Mouse (Mus musculus): Measurements from ENCODE around the gene Pafah1b3.

Gene Pafah1b3

GRCm38 (mm10) chr7:25297454-25298325 lies at the start of gene Pafah1b3:
Gene Pafah1b3 (minus strand): TSS chr7:25297986.
- DNase-seq (ENCODE audit: low read depth, low spot score) = peak; percentile 99

- DNase-seq (ENCODE audit: low read depth, low spot score) = peak; percentile 60
These were observed 43.4 kb upstream of the Pafah1b3 start for GRCm38 (mm10) chr7:25341000-25341784.

GRCm38 (mm10) chr7:25339329-25339728 lies 41.5 kb upstream of the Pafah1b3 start:
- DNase-seq (ENCODE audit: low read depth, low spot score) = no peak

GRCm38 (mm10) chr7:25334472-25334871 lies 36.7 kb upstream of the Pafah1b3 start:
- no peak for DNase-seq (ENCODE audit: low read depth, low spot score)

- peak; percentile 86 for DNase-seq (ENCODE audit: low read depth, low spot score)
These were observed 36.0 kb upstream of the Pafah1b3 start for GRCm38 (mm10) chr7:25333596-25334307.

GRCm38 (mm10) chr7:25326233-25326632 lies 28.4 kb upstream of the Pafah1b3 start:
- no peak for DNase-seq (ENCODE audit: low read depth, low spot score)

GRCm38 (mm10) chr7:25325431-25325830 lies 27.6 kb upstream of the Pafah1b3 start:
- DNase-seq (ENCODE audit: low read depth, low spot score) = peak; percentile 68

GRCm38 (mm10) chr7:25323219-25323618 lies 25.4 kb upstream of the Pafah1b3 start:
- DNase-seq (ENCODE audit: low read depth, low spot score) = no peak

GRCm38 (mm10) chr7:25322058-25322484 lies 24.3 kb upstream of the Pafah1b3 start:
- DNase-seq (ENCODE audit: low read depth, low spot score) = peak; percentile 95

- DNase-seq (ENCODE audit: low read depth, low spot score) = no peak
These were observed 19.7 kb upstream of the Pafah1b3 start for GRCm38 (mm10) chr7:25317446-25317999.

GRCm38 (mm10) chr7:25316532-25317445 lies 19.0 kb upstream of the Pafah1b3 start, which contains the start of gene Megf8:
Gene Megf8 (plus strand): TSS chr7:25317164.
- peak; percentile 100 for DNase-seq (ENCODE audit: low read depth, low spot score)

- peak; percentile 72 for DNase-seq (ENCODE audit: low read depth, low spot score)
These were observed 17.7 kb upstream of the Pafah1b3 start for GRCm38 (mm10) chr7:25315306-25316041.

- peak; percentile 58 for DNase-seq (ENCODE audit: low read depth, low spot score)
These were observed 17.0 kb upstream of the Pafah1b3 start for GRCm38 (mm10) chr7:25314606-25315305.

- DNase-seq (ENCODE audit: low read depth, low spot score) = no peak
These were observed 15.5 kb upstream of the Pafah1b3 start for GRCm38 (mm10) chr7:25313325-25313724.

GRCm38 (mm10) chr7:25311193-25311592 lies 13.4 kb upstream of the Pafah1b3 start:
- no peak for DNase-seq (ENCODE audit: low read depth, low spot score)

- DNase-seq (ENCODE audit: low read depth, low spot score) = no peak
These were observed 11.6 kb upstream of the Pafah1b3 start for GRCm38 (mm10) chr7:25309425-25309824.

GRCm38 (mm10) chr7:25308702-25309318 lies 11.0 kb upstream of the Pafah1b3 start:
- DNase-seq (ENCODE audit: low read depth, low spot score) = no peak

GRCm38 (mm10) chr7:25306614-25306996 lies 8.8 kb upstream of the Pafah1b3 start:
- no peak for DNase-seq (ENCODE audit: low read depth, low spot score)
